Mouse (Mus musculus): ENCODE results near the gene Il12b. TPM values are rescaled to one million over a fixed set of nuclear protein-coding genes. Genes with fewer than 3 reads are reported as not detected.

Gene Il12b
- polyA plus RNA-seq, 1 experiment from 2014 or later = not detected

GRCm38 (mm10) chr11:44413371-44413770 is 13.5 kb downstream of the Il12b start:
- no peaks in the 10 kb centered on the region for H3K27me3 ChIP-seq
- H3K4me1 ChIP-seq = no peaks in the 10 kb centered on the region
- WGBS = 77% methylated on average over 3 of the region's 3 CpGs
- no peak overlapping the region for H3K27ac ChIP-seq
- H3K4me2 ChIP-seq = no peak overlapping the region
- H3K36me3 ChIP-seq = no peaks in the 10 kb centered on the region
- no peak for ATAC-seq (ENCODE audit: borderline replicate concordance, extremely low read depth, low FRiP score, low TSS enrichment)
- H3K4me3 ChIP-seq = no peak overlapping the region
- H3K9me3 ChIP-seq = no peaks in the 10 kb centered on the region
- no peak overlapping the region for H3K9ac ChIP-seq

GRCm38 (mm10) chr11:44414605-44415004 is 14.7 kb downstream of the Il12b start:
- H3K4me1 ChIP-seq = no peaks in the 10 kb centered on the region

GRCm38 (mm10) chr11:44417403-44417802 is 17.5 kb downstream of the Il12b start:
- Histone ChIP-seq H3K4me2 (no peak overlapping the region), H3K27me3 (0 out of 2 replicates have a peak, but pooled peaks cover 2% of the 10 kb centered on the region), H3K4me1 (no peaks in the 10 kb centered on the region), H3K27ac (no peak overlapping the region), H3K4me3 (no peak overlapping the region), H3K9me3 (no peaks in the 10 kb centered on the region), H3K36me3 (no peaks in the 10 kb centered on the region), H3K9ac (no peak overlapping the region)
- WGBS = 51% methylated on average over 1 of the region's 1 CpGs
- no peak for ATAC-seq (ENCODE audit: borderline replicate concordance, extremely low read depth, low FRiP score, low TSS enrichment)

More at GRCm38 (mm10) chr11:44414605-44415004, 14.7 kb downstream of the Il12b start:
- no peaks in the 10 kb centered on the region for H3K9me3 ChIP-seq
- H3K9ac ChIP-seq = no peak overlapping the region
- H3K4me3 ChIP-seq = no peak overlapping the region
- H3K36me3 ChIP-seq = no peaks in the 10 kb centered on the region
- 0 out of 2 replicates have a peak, but pooled peaks cover 2% of the 10 kb centered on the region for H3K27me3 ChIP-seq
- ATAC-seq (ENCODE audit: borderline replicate concordance, extremely low read depth, low FRiP score, low TSS enrichment) = no peak
- H3K27ac ChIP-seq = no peak overlapping the region
- 91% methylated on average over 3 of the region's 3 CpGs for WGBS
- H3K4me2 ChIP-seq = no peak overlapping the region

- Histone ChIP-seq H3K36me3 (no peaks in the 10 kb centered on the region), H3K27ac (no peak overlapping the region), H3K4me1 (no peaks in the 10 kb centered on the region), H3K4me3 (no peak overlapping the region), H3K9ac (no peak overlapping the region), H3K9me3 (no peaks in the 10 kb centered on the region), H3K27me3 (0 out of 2 replicates have a peak, but pooled peaks cover 2% of the 10 kb centered on the region), H3K4me2 (no peak overlapping the region)
- no peak for ATAC-seq (ENCODE audit: borderline replicate concordance, extremely low read depth, low FRiP score, low TSS enrichment)
- 54% methylated on average over 10 of the region's 10 CpGs for WGBS
These were observed 22.7 kb downstream of the Il12b start for GRCm38 (mm10) chr11:44422337-44423111.

- ATAC-seq (ENCODE audit: borderline replicate concordance, extremely low read depth, low FRiP score, low TSS enrichment) = no peak
These were observed 23.4 kb downstream of the Il12b start for GRCm38 (mm10) chr11:44423261-44423660.

GRCm38 (mm10) chr11:44423955-44424354 is 24.1 kb downstream of the Il12b start:
- Histone ChIP-seq H3K4me3 (no peak overlapping the region), H3K27me3 (0 out of 2 replicates have a peak, but pooled peaks cover 2% of the 10 kb centered on the region)
- 69% methylated on average over 5 of the region's 5 CpGs for WGBS

More at GRCm38 (mm10) chr11:44423261-44423660, 23.4 kb downstream of the Il12b start:
- H3K27ac ChIP-seq = no peak overlapping the region
- 37% methylated on average over 6 of the region's 6 CpGs for WGBS
- H3K9ac ChIP-seq = no peak overlapping the region
- no peaks in the 10 kb centered on the region for H3K9me3 ChIP-seq
- no peaks in the 10 kb centered on the region for H3K4me1 ChIP-seq
- no peaks in the 10 kb centered on the region for H3K36me3 ChIP-seq
- H3K4me2 ChIP-seq = no peak overlapping the region
- no peak overlapping the region for H3K4me3 ChIP-seq
- 0 out of 2 replicates have a peak, but pooled peaks cover 2% of the 10 kb centered on the region for H3K27me3 ChIP-seq

GRCm38 (mm10) chr11:44425006-44425405 is 25.1 kb downstream of the Il12b start:
- WGBS = 76% methylated on average over 8 of the region's 8 CpGs

More at GRCm38 (mm10) chr11:44423955-44424354, 24.1 kb downstream of the Il12b start:
- no peaks in the 10 kb centered on the region for H3K36me3 ChIP-seq
- H3K9ac ChIP-seq = no peak overlapping the region
- no peaks in the 10 kb centered on the region for H3K4me1 ChIP-seq
- H3K4me2 ChIP-seq = no peak overlapping the region
- no peak for ATAC-seq (ENCODE audit: borderline replicate concordance, extremely low read depth, low FRiP score, low TSS enrichment)
- no peaks in the 10 kb centered on the region for H3K9me3 ChIP-seq
- no peak overlapping the region for H3K27ac ChIP-seq

GRCm38 (mm10) chr11:44425626-44426025 is 25.8 kb downstream of the Il12b start:
- Histone ChIP-seq H3K4me2 (no peak overlapping the region), H3K9ac (no peak overlapping the region), H3K4me3 (no peak overlapping the region), H3K4me1 (no peaks in the 10 kb centered on the region), H3K36me3 (no peaks in the 10 kb centered on the region), H3K9me3 (no peaks in the 10 kb centered on the region), H3K27ac (no peak overlapping the region), H3K27me3 (no peaks in the 10 kb centered on the region)
- 69% methylated on average over 6 of the region's 6 CpGs for WGBS
- no peak for ATAC-seq (ENCODE audit: borderline replicate concordance, extremely low read depth, low FRiP score, low TSS enrichment)

More at GRCm38 (mm10) chr11:44425006-44425405, 25.1 kb downstream of the Il12b start:
- H3K4me1 ChIP-seq = no peaks in the 10 kb centered on the region
- ATAC-seq (ENCODE audit: borderline replicate concordance, extremely low read depth, low FRiP score, low TSS enrichment) = no peak
- H3K4me2 ChIP-seq = no peak overlapping the region
- H3K27me3 ChIP-seq = no peaks in the 10 kb centered on the region
- no peak overlapping the region for H3K27ac ChIP-seq
- H3K9ac ChIP-seq = no peak overlapping the region
- no peaks in the 10 kb centered on the region for H3K36me3 ChIP-seq
- no peaks in the 10 kb centered on the region for H3K9me3 ChIP-seq
- no peak overlapping the region for H3K4me3 ChIP-seq

- Histone ChIP-seq H3K4me1 (no peaks in the 10 kb centered on the region), H3K36me3 (no peaks in the 10 kb centered on the region), H3K9me3 (no peaks in the 10 kb centered on the region), H3K27me3 (no peaks in the 10 kb centered on the region), H3K27ac (no peak overlapping the region), H3K4me2 (no peak overlapping the region), H3K4me3 (no peak overlapping the region), H3K9ac (no peak overlapping the region)
- WGBS = 69% methylated on average over 2 of the region's 2 CpGs
- ATAC-seq (ENCODE audit: borderline replicate concordance, extremely low read depth, low FRiP score, low TSS enrichment) = no peak
These were observed 28.1 kb downstream of the Il12b start for GRCm38 (mm10) chr11:44427951-44428350.

- H3K4me3 ChIP-seq = no peak overlapping the region
- no peak overlapping the region for H3K9ac ChIP-seq
- H3K27ac ChIP-seq = no peak overlapping the region
- H3K9me3 ChIP-seq = no peaks in the 10 kb centered on the region
- no peak overlapping the region for H3K4me2 ChIP-seq
- H3K36me3 ChIP-seq = no peaks in the 10 kb centered on the region
- WGBS = 81% methylated on average over 3 of the region's 3 CpGs
- H3K4me1 ChIP-seq = no peaks in the 10 kb centered on the region
- H3K27me3 ChIP-seq = no peaks in the 10 kb centered on the region
- ATAC-seq (ENCODE audit: borderline replicate concordance, extremely low read depth, low FRiP score, low TSS enrichment) = no peak
These were observed 30.2 kb downstream of the Il12b start for GRCm38 (mm10) chr11:44430036-44430435.

- WGBS = 98% methylated on average over 6 of the region's 6 CpGs
These were observed 37.9 kb downstream of the Il12b start for GRCm38 (mm10) chr11:44437786-44438185.

GRCm38 (mm10) chr11:44451046-44451445 is 51.2 kb downstream of the Il12b start:
- Histone ChIP-seq H3K4me3 (no peak overlapping the region), H3K4me1 (no peaks in the 10 kb centered on the region), H3K27me3 (no peaks in the 10 kb centered on the region), H3K9me3 (no peaks in the 10 kb centered on the region), H3K4me2 (no peak overlapping the region), H3K36me3 (peaks cover 9% of the 10 kb centered on the region; the same call in 1 of the 2 replicates), H3K27ac (no peak overlapping the region), H3K9ac (no peak overlapping the region)
- no peak for ATAC-seq (ENCODE audit: borderline replicate concordance, extremely low read depth, low FRiP score, low TSS enrichment)

More at GRCm38 (mm10) chr11:44437786-44438185, 37.9 kb downstream of the Il12b start:
- Histone ChIP-seq H3K27me3 (no peaks in the 10 kb centered on the region), H3K4me3 (no peak overlapping the region), H3K9me3 (no peaks in the 10 kb centered on the region), H3K4me1 (no peaks in the 10 kb centered on the region), H3K27ac (no peak overlapping the region), H3K9ac (no peak overlapping the region), H3K36me3 (no peaks in the 10 kb centered on the region), H3K4me2 (no peak overlapping the region)
- ATAC-seq (ENCODE audit: borderline replicate concordance, extremely low read depth, low FRiP score, low TSS enrichment) = no peak

All from lung, embryonic 15.5 days (tissue).